In genomic region chr8:8231996-8232632, GRCm38 (mm10) we compare ENCODE assay signal across 13 mouse cellular contexts.
DNase-seq lines count a peak whose midpoint lies in the region; ATAC-seq and TF ChIP-seq lines count a peak whose summit lies in the region.
"Had no signal": no experiment of that assay in that cellular context is flagged by ENCODE, and none has a peak within 500 bp of the region (broad histone marks: within the 10 kb centered on the region; RNA-seq: fewer than 3 reads in every experiment).

No protein-coding gene starts in this region.

- ATAC-seq in embryonic facial prominence, embryonic 15.5 days (ENCODE audit: insufficient number of reproducible peaks, low FRiP score, low TSS enrichment, low read depth), result no peak
- ATAC-seq in forebrain, postnatal 0 days, result peak; percentile 29; the same call in 1 of the 2 replicates
- no peak for ATAC-seq in midbrain, postnatal 0 days (ENCODE audit: low FRiP score)
- no peak for ATAC-seq in megakaryocyte, adult 5-6 weeks (ENCODE audit: poor library complexity, severe bottlenecking)
- ATAC-seq: inflammation-experienced regulatory T-cells, adult 6 months had no signal

- 48% methylated on average over 13 of the region's 13 CpGs for WGBS in embryonic facial prominence, embryonic 15.5 days
- WGBS in forebrain, postnatal 0 days, result 35% methylated on average over 13 of the region's 13 CpGs
- WGBS in midbrain, postnatal 0 days, result 56% methylated on average over 13 of the region's 13 CpGs

- DNase-seq in layer of hippocampus, postnatal 36 days, result peak; percentile 18 to 21
- no peak for DNase-seq in layer of hippocampus, adult 9-10 months (ENCODE audit: low spot score)
- peak; percentile 60 for DNase-seq in forebrain, postnatal 0 days
- DNase-seq in midbrain, postnatal 0 days (ENCODE audit: low spot score), result peak; percentile 8
- no peak for DNase-seq in testis, postnatal 14 days (ENCODE audit: low spot score)
- DNase-seq: lung, adult 18-20 months had no signal

- H3K36me3 ChIP-seq in embryonic facial prominence, embryonic 15.5 days, result no peaks in the 10 kb centered on the region
- no peaks in the 10 kb centered on the region for H3K36me3 ChIP-seq in forebrain, postnatal 0 days (ENCODE audit: insufficient read depth)
- H3K36me3 ChIP-seq in midbrain, postnatal 0 days (ENCODE audit: insufficient read depth, low read length), result no peaks in the 10 kb centered on the region
- H3K36me3 ChIP-seq: embryonic facial prominence, embryonic 12.5 days; kidney, embryonic 15.5 days; limb, embryonic 15.5 days had no signal

- no peak overlapping the region for H3K4me2 ChIP-seq in embryonic facial prominence, embryonic 15.5 days (replicated peaks)
- peak overlapping the region; percentile 15; the same call in 1 of the 2 replicates for H3K4me2 ChIP-seq in forebrain, postnatal 0 days (ENCODE audit: low read depth)
- H3K4me2 ChIP-seq in midbrain, postnatal 0 days (ENCODE audit: low read depth, low read length, poor library complexity, severe bottlenecking), result no peak overlapping the region
- H3K4me2 ChIP-seq: embryonic facial prominence, embryonic 12.5 days; kidney, embryonic 15.5 days; limb, embryonic 15.5 days had no signal

- no peaks in the 10 kb centered on the region for H3K9me3 ChIP-seq in embryonic facial prominence, embryonic 15.5 days (replicated peaks)
- no peaks in the 10 kb centered on the region for H3K9me3 ChIP-seq in forebrain, postnatal 0 days (ENCODE audit: low read length)
- H3K9me3 ChIP-seq in midbrain, postnatal 0 days (ENCODE audit: low read length), result no peaks in the 10 kb centered on the region
- H3K9me3 ChIP-seq: embryonic facial prominence, embryonic 12.5 days; kidney, embryonic 15.5 days; limb, embryonic 15.5 days had no signal

- no peak for TF ChIP-seq CTCF in forebrain, postnatal 0 days (IDR thresholded peaks at IDR 0.05; ENCODE audit: low read depth)
- TF ChIP-seq CTCF in midbrain, postnatal 0 days (IDR thresholded peaks at IDR 0.05), result no peak

- no peaks in the 10 kb centered on the region for H3K27me3 ChIP-seq in embryonic facial prominence, embryonic 15.5 days
- H3K27me3 ChIP-seq in forebrain, postnatal 0 days (ENCODE audit: insufficient read depth, low read length), result no peaks in the 10 kb centered on the region
- H3K27me3 ChIP-seq in midbrain, postnatal 0 days (ENCODE audit: insufficient read depth, low read length), result no peaks in the 10 kb centered on the region
- H3K27me3 ChIP-seq: CH12.LX; embryonic facial prominence, embryonic 12.5 days; kidney, embryonic 15.5 days; limb, embryonic 15.5 days had no signal

- H3K27ac ChIP-seq in embryonic facial prominence, embryonic 15.5 days (replicated peaks), result 0 out of 2 replicates have a peak overlapping the region, but pooled peaks have one; percentile 25
- peak overlapping the region; percentile 74 for H3K27ac ChIP-seq in forebrain, postnatal 0 days (ENCODE audit: low read depth, low read length)
- H3K27ac ChIP-seq in midbrain, postnatal 0 days (ENCODE audit: low read depth, low read length), result 0 out of 2 replicates have a peak overlapping the region, but pooled peaks have one; percentile 27
- H3K27ac ChIP-seq: embryonic facial prominence, embryonic 12.5 days; kidney, embryonic 15.5 days; limb, embryonic 15.5 days had no signal

- no peak overlapping the region for H3K4me3 ChIP-seq in embryonic facial prominence, embryonic 15.5 days (replicated peaks)
- H3K4me3 ChIP-seq in forebrain, postnatal 0 days (ENCODE audit: low read depth, low read length), result no peak overlapping the region
- no peak overlapping the region for H3K4me3 ChIP-seq in midbrain, postnatal 0 days (ENCODE audit: low read depth, low read length)
- H3K4me3 ChIP-seq: embryonic facial prominence, embryonic 12.5 days; kidney, embryonic 15.5 days; limb, embryonic 15.5 days had no signal

- H3K4me1 ChIP-seq in embryonic facial prominence, embryonic 15.5 days, result 0 out of 2 replicates have a peak, but pooled peaks cover 4% of the 10 kb centered on the region
- H3K4me1 ChIP-seq in forebrain, postnatal 0 days (ENCODE audit: insufficient read depth), result peaks cover 16% of the 10 kb centered on the region
- H3K4me1 ChIP-seq in midbrain, postnatal 0 days (ENCODE audit: insufficient read depth, low read length), result no peaks in the 10 kb centered on the region
- H3K4me1 ChIP-seq: embryonic facial prominence, embryonic 12.5 days; kidney, embryonic 15.5 days; limb, embryonic 15.5 days had no signal

- H3K9ac ChIP-seq in embryonic facial prominence, embryonic 15.5 days, result no peak overlapping the region
- H3K9ac ChIP-seq in forebrain, postnatal 0 days, result 0 out of 2 replicates have a peak overlapping the region, but pooled peaks have one; percentile 1
- no peak overlapping the region for H3K9ac ChIP-seq in midbrain, postnatal 0 days (replicated peaks; ENCODE audit: low read length, poor library complexity, severe bottlenecking)
- H3K9ac ChIP-seq: embryonic facial prominence, embryonic 12.5 days; kidney, embryonic 15.5 days; limb, embryonic 15.5 days had no signal

Comparison
In these comparisons a context has a peak if more than half of its experiments do, and no peak if none do; other contexts are left out.
1. DNase-seq: peak in layer of hippocampus, postnatal 36 days (2 of 2), forebrain, postnatal 0 days (single experiment) and midbrain, postnatal 0 days (single experiment); none in layer of hippocampus, adult 9-10 months (single experiment) and testis, postnatal 14 days (single experiment).
2. Peak in every context shown above with its lines, with median percentiles within 50 percentile points of each other: H3K27ac ChIP-seq.